Mouse (Mus musculus): ENCODE measurements around the gene Tox3. TPM values are rescaled to one million over a fixed set of nuclear protein-coding genes. Genes with fewer than 3 reads are reported as not detected.

The Tox3 gene
- polyA plus RNA-seq, 1 experiment: not detected

DNA sequence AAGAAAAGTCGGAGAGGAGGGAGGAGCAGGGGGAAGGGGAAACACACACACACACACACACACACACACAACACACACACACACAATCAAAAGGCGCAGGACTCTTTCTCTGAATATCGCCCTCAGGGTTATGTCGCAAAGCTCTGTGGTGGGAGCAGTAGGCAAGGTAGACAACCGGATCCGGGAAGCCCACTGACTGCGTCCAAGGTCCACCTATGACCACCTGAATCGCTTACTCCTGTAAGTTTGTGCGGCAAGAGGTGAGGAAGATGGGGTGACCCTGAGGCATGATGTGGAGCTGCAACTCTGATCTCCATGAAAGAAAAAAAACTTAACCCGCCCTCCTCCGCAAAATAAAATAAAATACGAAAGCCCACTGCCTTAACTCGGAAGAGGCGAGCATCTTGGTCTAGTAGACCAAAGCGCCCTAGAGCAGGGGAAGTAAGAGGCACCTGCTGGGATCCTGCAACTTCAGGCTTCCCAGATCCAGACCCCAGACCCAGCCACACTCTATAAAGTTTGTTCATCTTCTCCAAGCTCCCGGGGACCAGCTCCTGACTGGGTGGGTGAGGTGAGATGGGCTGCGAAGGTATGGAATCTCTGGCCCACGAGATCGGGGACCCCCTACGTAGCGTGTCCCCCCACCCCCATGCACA is 1.1 kb downstream of the Tox3 start:
- TF ChIP-seq POLR2AphosphoS2 (IDR thresholded peaks at IDR 0.05; ENCODE audit: insufficient read length, low read depth) (no peak), TCF3 (IDR thresholded peaks at IDR 0.05; ENCODE audit: insufficient read length, low read depth) (no peak), USF1 (IDR thresholded peaks at IDR 0.05; ENCODE audit: low read depth) (no peak), MAX (IDR thresholded peaks at IDR 0.05; ENCODE audit: low read depth) (no peak), REST (IDR thresholded peaks at IDR 0.05; ENCODE audit: insufficient read depth, insufficient read length) (no peak), E2F4 (IDR thresholded peaks at IDR 0.05; ENCODE audit: insufficient read depth) (no peak), MYOG (IDR thresholded peaks at IDR 0.05; ENCODE audit: control insufficient read depth in 1 of 3, insufficient read depth in 1 of 3, insufficient read length in 2 of 3, low read depth in 2 of 3) (no peak), TCF12 (IDR thresholded peaks at IDR 0.05; ENCODE audit: insufficient read depth, poor library complexity, severe bottlenecking) (no peak)
- no peaks in the 10 kb centered on the region for H3K27me3 ChIP-seq (ENCODE audit: control insufficient read depth, insufficient read depth, insufficient read length)
- H3K4me3 ChIP-seq: no peak overlapping the region
- no peaks in the 10 kb centered on the region for H3K36me3 ChIP-seq (ENCODE audit: control insufficient read depth, insufficient read depth)
- no peaks in the 10 kb centered on the region for H3K79me2 ChIP-seq (ENCODE audit: control insufficient read depth, insufficient read depth)
- no peak overlapping the region for H3K4me2 ChIP-seq (ENCODE audit: low read depth)
- H3ac ChIP-seq (ENCODE audit: control insufficient read depth, insufficient read length): no peak overlapping the region

DNA sequence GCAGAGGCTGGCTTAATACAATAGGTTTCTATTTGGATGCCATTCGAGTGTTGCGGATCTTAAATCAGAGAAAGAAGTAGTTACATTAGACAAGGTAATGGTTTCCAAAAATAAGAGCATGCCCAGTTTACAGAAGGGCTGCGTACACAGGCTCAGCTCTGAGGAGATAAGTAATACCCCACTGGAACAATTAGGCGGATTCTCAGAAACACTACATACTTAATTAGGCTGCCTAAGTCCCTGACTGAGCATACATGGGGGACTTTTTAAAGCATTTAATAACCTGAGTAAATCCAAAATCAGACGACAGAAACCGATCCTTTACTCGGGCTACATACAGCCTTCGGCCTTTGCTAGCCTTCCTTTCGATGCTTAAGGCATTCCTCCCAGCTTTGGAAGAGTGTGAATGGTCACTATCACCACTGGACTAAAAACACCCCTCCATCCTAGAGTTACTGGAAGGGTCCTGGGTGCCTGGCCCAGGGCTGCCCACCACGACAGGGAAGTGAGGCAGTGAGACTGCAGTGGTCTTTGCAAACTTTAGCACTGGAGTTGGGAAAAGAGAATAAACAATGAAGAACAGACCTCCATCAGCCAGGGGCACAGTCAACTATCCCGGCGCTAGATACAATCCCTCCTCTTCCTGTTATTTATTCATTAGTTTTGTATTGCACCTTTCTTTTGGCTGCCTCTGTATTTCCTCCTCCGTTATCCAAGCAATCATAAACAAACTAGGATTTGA is 1.8 kb downstream of the Tox3 start:
- Histone ChIP-seq H3K4me3 (no peak overlapping the region), H3K79me2 (ENCODE audit: control insufficient read depth, insufficient read depth) (no peaks in the 10 kb centered on the region), H3K27me3 (ENCODE audit: control insufficient read depth, insufficient read depth, insufficient read length) (no peaks in the 10 kb centered on the region), H3K36me3 (ENCODE audit: control insufficient read depth, insufficient read depth) (no peaks in the 10 kb centered on the region), H3K4me2 (ENCODE audit: low read depth) (no peak overlapping the region), H3ac (ENCODE audit: control insufficient read depth, insufficient read length) (no peak overlapping the region)
- TF ChIP-seq REST (IDR thresholded peaks at IDR 0.05; ENCODE audit: insufficient read depth, insufficient read length) (no peak), MYOG (IDR thresholded peaks at IDR 0.05; ENCODE audit: control insufficient read depth in 1 of 3, insufficient read depth in 1 of 3, insufficient read length in 2 of 3, low read depth in 2 of 3) (no peak), SRF (IDR thresholded peaks at IDR 0.05; ENCODE audit: control insufficient read depth, insufficient read length, low read depth) (no peak), POLR2A (IDR thresholded peaks at IDR 0.05; ENCODE audit: insufficient read length, low read depth) (no peak), TCF3 (IDR thresholded peaks at IDR 0.05; ENCODE audit: insufficient read length, low read depth) (no peak), TCF12 (IDR thresholded peaks at IDR 0.05; ENCODE audit: insufficient read depth, poor library complexity, severe bottlenecking) (no peak), POLR2AphosphoS2 (IDR thresholded peaks at IDR 0.05; ENCODE audit: insufficient read length, low read depth) (no peak), CEBPB (IDR thresholded peaks at IDR 0.05; ENCODE audit: insufficient read depth, poor library complexity, severe bottlenecking) (no peak), USF1 (IDR thresholded peaks at IDR 0.05; ENCODE audit: low read depth) (no peak)

DNA sequence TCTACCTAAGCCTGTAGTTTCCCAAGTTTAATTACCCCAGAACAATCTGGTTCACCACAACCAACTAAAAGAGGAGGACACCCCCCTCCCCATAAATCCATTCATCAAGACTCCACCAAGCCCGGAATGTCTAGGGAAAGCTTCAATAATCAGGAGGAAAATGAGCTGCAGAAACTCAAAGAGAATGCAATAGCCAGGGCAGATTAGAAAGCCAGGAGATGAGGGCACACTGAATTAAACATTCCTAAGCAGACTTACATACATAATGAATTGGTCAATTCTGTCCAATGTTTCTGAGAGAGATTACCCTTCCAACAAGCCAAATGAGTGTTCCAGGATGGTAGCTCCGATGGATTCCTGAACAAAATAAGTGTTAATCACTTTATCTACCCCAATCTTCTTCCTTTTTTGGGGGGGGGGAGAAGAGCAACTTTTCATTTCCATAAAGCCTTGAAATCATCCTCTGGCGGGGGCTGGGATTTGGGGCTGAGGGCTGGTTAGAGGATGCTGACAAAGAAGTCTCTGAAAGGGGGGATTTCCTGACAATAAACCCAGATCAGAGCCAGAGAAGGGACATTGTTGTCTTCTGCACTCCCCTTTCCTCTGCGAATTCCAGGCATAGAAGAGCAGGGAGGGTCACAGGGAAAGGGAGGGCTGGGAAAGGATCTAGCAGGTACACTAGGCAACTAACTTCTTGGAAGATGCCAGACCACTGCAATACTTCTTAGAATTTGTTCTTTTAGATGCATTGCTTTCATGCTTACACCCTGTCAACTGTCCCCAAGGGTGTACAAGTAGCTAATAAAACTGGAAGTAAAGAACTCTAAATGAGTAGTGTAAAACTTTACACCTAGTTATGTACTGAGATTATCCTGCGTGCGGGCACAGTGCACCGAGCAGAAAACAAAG is 17.5 kb downstream of the Tox3 start:
- Histone ChIP-seq H3K79me2 (ENCODE audit: control insufficient read depth, insufficient read depth) (no peaks in the 10 kb centered on the region), H3K4me2 (ENCODE audit: low read depth) (no peak overlapping the region), H3K36me3 (ENCODE audit: control insufficient read depth, insufficient read depth) (no peaks in the 10 kb centered on the region), H3ac (ENCODE audit: control insufficient read depth, insufficient read length) (no peak overlapping the region), H3K4me3 (no peak overlapping the region), H3K27me3 (ENCODE audit: control insufficient read depth, insufficient read depth, insufficient read length) (no peaks in the 10 kb centered on the region)
- no peak for TF ChIP-seq TCF12 (IDR thresholded peaks at IDR 0.05; ENCODE audit: insufficient read depth, poor library complexity, severe bottlenecking)
- TF ChIP-seq USF1 (IDR thresholded peaks at IDR 0.05; ENCODE audit: low read depth): no peak
- TF ChIP-seq POLR2A (IDR thresholded peaks at IDR 0.05; ENCODE audit: insufficient read length, low read depth): no peak
- TF ChIP-seq POLR2AphosphoS2 (IDR thresholded peaks at IDR 0.05; ENCODE audit: insufficient read length, low read depth): no peak
- TF ChIP-seq TCF3 (IDR thresholded peaks at IDR 0.05; ENCODE audit: insufficient read length, low read depth): no peak
- no peak for TF ChIP-seq MYOD1 (IDR thresholded peaks at IDR 0.05; ENCODE audit: control insufficient read depth in 1 of 3, insufficient read length in 2 of 3, low read depth in 2 of 3)
- TF ChIP-seq REST (IDR thresholded peaks at IDR 0.05; ENCODE audit: insufficient read depth, insufficient read length): no peak
- TF ChIP-seq CEBPB (IDR thresholded peaks at IDR 0.05; ENCODE audit: insufficient read depth, poor library complexity, severe bottlenecking): no peak
- no peak for TF ChIP-seq SRF (IDR thresholded peaks at IDR 0.05; ENCODE audit: control insufficient read depth, insufficient read length, low read depth)
- TF ChIP-seq E2F4 (IDR thresholded peaks at IDR 0.05; ENCODE audit: insufficient read depth): no peak
- no peak for TF ChIP-seq MYOG (IDR thresholded peaks at IDR 0.05; ENCODE audit: control insufficient read depth in 1 of 3, insufficient read depth in 1 of 3, insufficient read length in 2 of 3, low read depth in 2 of 3)
- TF ChIP-seq MAX (IDR thresholded peaks at IDR 0.05; ENCODE audit: low read depth): no peak

DNA sequence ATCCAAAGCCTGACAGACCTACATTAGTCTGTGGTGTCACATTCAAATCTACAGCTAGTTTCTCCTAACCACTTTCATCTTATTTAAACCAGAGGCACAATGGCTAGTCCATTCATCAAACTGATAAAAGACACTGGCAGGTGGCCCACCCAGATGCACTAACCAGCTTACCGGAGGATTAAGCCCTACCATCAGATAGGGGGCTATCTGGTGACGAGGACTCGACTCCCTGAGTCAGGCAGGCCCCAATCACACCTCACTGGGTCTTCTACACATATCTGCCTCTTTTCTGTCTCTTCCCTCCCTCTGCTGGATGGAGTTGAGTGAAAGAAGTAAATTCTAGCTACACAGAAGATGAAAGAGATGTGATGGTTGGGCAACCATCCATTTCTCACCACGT is 24.3 kb downstream of the Tox3 start:
- H3K27me3 ChIP-seq (ENCODE audit: control insufficient read depth, insufficient read depth, insufficient read length): no peaks in the 10 kb centered on the region
- no peak overlapping the region for H3ac ChIP-seq (ENCODE audit: control insufficient read depth, insufficient read length)
- no peak overlapping the region for H3K4me2 ChIP-seq (ENCODE audit: low read depth)
- no peaks in the 10 kb centered on the region for H3K36me3 ChIP-seq (ENCODE audit: control insufficient read depth, insufficient read depth)
- H3K4me3 ChIP-seq: no peak overlapping the region
- H3K79me2 ChIP-seq (ENCODE audit: control insufficient read depth, insufficient read depth): no peaks in the 10 kb centered on the region
- TF ChIP-seq E2F4 (IDR thresholded peaks at IDR 0.05; ENCODE audit: insufficient read depth) (no peak), SRF (IDR thresholded peaks at IDR 0.05; ENCODE audit: control insufficient read depth, insufficient read length, low read depth) (no peak), POLR2A (IDR thresholded peaks at IDR 0.05; ENCODE audit: insufficient read length, low read depth) (no peak), MYOG (IDR thresholded peaks at IDR 0.05; ENCODE audit: control insufficient read depth in 1 of 3, insufficient read depth in 1 of 3, insufficient read length in 2 of 3, low read depth in 2 of 3) (no peak), MAX (IDR thresholded peaks at IDR 0.05; ENCODE audit: low read depth) (no peak), MYOD1 (IDR thresholded peaks at IDR 0.05; ENCODE audit: control insufficient read depth in 1 of 3, insufficient read length in 2 of 3, low read depth in 2 of 3) (no peak), CEBPB (IDR thresholded peaks at IDR 0.05; ENCODE audit: insufficient read depth, poor library complexity, severe bottlenecking) (no peak)
